Mouse (Mus musculus): ENCODE results near the gene Klk13.

GRCm38 (mm10) chr7:43766484-43766883 lies 54.1 kb downstream of the Klk13 start:
- TF ChIP-seq POLR2A (IDR thresholded peaks at IDR 0.05; ENCODE audit: borderline replicate concordance, insufficient read depth, low read length) (no peak), CTCF (IDR thresholded peaks at IDR 0.05; ENCODE audit: borderline replicate concordance, insufficient read depth, low read depth, low read length) (no peak)
